Mouse (Mus musculus) forebrain, postnatal 0 days (tissue): ENCODE results near the gene Creb3l4. TPM values are rescaled to one million over a fixed set of nuclear protein-coding genes. Genes with fewer than 3 reads are reported as not detected.

Experiments
- ATAC-seq: fragments of 200-750 bp; cut with Nextera tagmentation; 2 replicates; pipeline ENCODE4 v1.8.0; 2017; ENCODE audit warnings: mild to moderate bottlenecking, moderate library complexity
- DNase-seq: peaks from one replicate; pipeline ENCODE4 v3.0.0-alpha.2; 2015
- H3K27ac ChIP-seq: fragments of 300-500 bp; sonication (generic); 2 replicates; pipeline ENCODE4 v1.5.1; 2014; ENCODE audit warnings: low read depth, mild to moderate bottlenecking, antibody characterized with exemption, low read length, moderate library complexity, mixed read lengths
- H3K27me3 ChIP-seq: fragments of 300-500 bp; sonication (generic); 2 replicates; pipeline ENCODE4 v1.6.1; 2014; ENCODE audit warnings: mild to moderate bottlenecking, low read length, mixed read lengths; ENCODE audit not compliant: insufficient read depth
- H3K36me3 ChIP-seq: fragments of 300-500 bp; sonication (generic); 2 replicates; pipeline ENCODE4 v1.6.1; 2014; ENCODE audit warnings: mild to moderate bottlenecking, moderate library complexity; ENCODE audit not compliant: insufficient read depth
- H3K4me1 ChIP-seq: fragments of 300-500 bp; sonication (generic); 2 replicates; pipeline ENCODE4 v1.6.1; 2014; ENCODE audit warnings: antibody characterized with exemption; ENCODE audit not compliant: insufficient read depth
- H3K4me2 ChIP-seq: fragments of 300-500 bp; sonication (generic); 2 replicates; pipeline ENCODE4 v1.6.1; 2014; ENCODE audit warnings: low read depth, mild to moderate bottlenecking, moderate library complexity
- H3K4me3 ChIP-seq: fragments of 300-500 bp; sonication (generic); 2 replicates; pipeline ENCODE4 v1.5.1; 2014; ENCODE audit warnings: low read depth, low read length, mixed read lengths
- H3K9ac ChIP-seq: fragments of 300-500 bp; sonication (generic); 2 replicates; pipeline ENCODE4 v1.6.1; 2014; ENCODE audit warnings: mild to moderate bottlenecking
- H3K9me3 ChIP-seq: fragments of 300-500 bp; sonication (generic); 2 replicates; pipeline ENCODE4 v1.6.1; 2016; ENCODE audit warnings: low read length
- CTCF ChIP-seq: sonication (generic); IDR thresholded peaks from 2 replicates; pipeline ENCODE4 v1.5.1; 2016; ENCODE audit warnings: antibody characterized with exemption, control low read depth, low read depth
- WGBS: fragments of 180-500 bp; shearing (Covaris S2); extraction: QIAGEN DNeasy Blood & Tissue Kit; methylation state at CpG from one replicate; pipeline ENCODE4 v1.1.7; 2014; 5-methylcytosine and 5-hydroxymethylcytosine counted together
- polyA plus RNA-seq: library from polyadenylated mRNA; unstranded; fragments of >200 nt; fragmentation: Nextera tagmentation; extraction: Ambion mirVana; gene quantifications from 2 replicates; pipeline ENCODE4 v1.2.1, GENCODE M21; 2015
- total RNA-seq: library from RNA; depleted of rRNA; stranded (reverse); fragments of >200 nt; gene quantifications from 2 replicates; pipeline ENCODE4 v1.2.3, GENCODE M21; 2014

The Creb3l4 gene
- total and polyA plus RNA-seq, 2 experiments from 2014 or later: 0.91 to 1.4 TPM

DNA sequence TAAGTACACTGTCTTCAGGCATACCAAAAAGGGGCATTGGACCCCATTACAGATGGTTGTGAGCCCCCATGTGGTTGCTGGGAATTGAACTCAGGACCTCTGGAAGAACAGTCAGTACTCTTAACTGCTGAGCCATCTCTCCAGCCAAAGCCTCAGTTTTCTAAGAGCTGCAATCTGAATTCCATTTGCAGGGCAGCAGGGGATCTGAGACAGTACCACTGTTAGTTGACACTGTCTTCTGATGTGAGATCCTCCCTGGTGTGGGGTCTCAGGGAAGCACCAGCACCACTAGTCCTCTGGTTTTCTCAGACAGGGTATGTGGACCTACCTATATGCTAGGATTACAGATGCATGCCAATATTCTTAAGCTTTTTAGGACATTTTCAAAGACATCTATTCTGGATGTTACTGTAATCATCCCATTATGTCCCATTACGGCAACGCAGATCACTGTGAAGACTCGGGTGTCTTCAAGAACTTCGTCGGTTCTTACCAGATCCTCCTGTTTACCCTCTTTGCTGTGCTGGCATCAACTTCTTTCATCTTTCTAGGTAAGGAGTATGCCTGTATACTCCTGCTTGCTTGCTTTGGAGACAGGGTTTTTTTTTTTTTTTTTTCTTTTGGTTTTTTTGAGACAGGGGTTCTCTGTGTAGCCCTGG is 33.3 kb downstream of the Creb3l4 start:
- no peak overlapping the region for H3K4me2 ChIP-seq
- WGBS: 89% methylated on average over 5 of the region's 5 CpGs
- H3K27me3 ChIP-seq: no peaks in the 10 kb centered on the region
- no peaks in the 10 kb centered on the region for H3K9me3 ChIP-seq
- ATAC-seq: no peak
- peaks cover 46% of the 10 kb centered on the region for H3K36me3 ChIP-seq
- no peak overlapping the region for H3K9ac ChIP-seq
- no peak for DNase-seq
- H3K4me1 ChIP-seq: peaks cover 14% of the 10 kb centered on the region
- H3K4me3 ChIP-seq: no peak overlapping the region
- no peak overlapping the region for H3K27ac ChIP-seq
- TF ChIP-seq CTCF: no peak

GRCm38 (mm10) chr3:90208662-90209061 is 34.6 kb downstream of the Creb3l4 start:
- Histone ChIP-seq H3K4me2 (no peak overlapping the region), H3K36me3 (peaks cover 46% of the 10 kb centered on the region), H3K27ac (no peak overlapping the region), H3K9me3 (no peaks in the 10 kb centered on the region), H3K9ac (no peak overlapping the region), H3K4me1 (peaks cover 14% of the 10 kb centered on the region), H3K27me3 (no peaks in the 10 kb centered on the region), H3K4me3 (no peak overlapping the region)
- TF ChIP-seq CTCF: no peak
- no peak for ATAC-seq
- 96% methylated on average over 2 of the region's 2 CpGs for WGBS
- DNase-seq: no peak

GRCm38 (mm10) chr3:90204582-90204981 is 38.7 kb downstream of the Creb3l4 start:
- H3K36me3 ChIP-seq: peaks cover 20% of the 10 kb centered on the region
- H3K27ac ChIP-seq: no peak overlapping the region
- H3K9ac ChIP-seq: no peak overlapping the region
- no peak overlapping the region for H3K4me3 ChIP-seq
- no peak overlapping the region for H3K4me2 ChIP-seq
- WGBS: 98% methylated on average over 2 of the region's 2 CpGs
- no peak for TF ChIP-seq CTCF
- no peaks in the 10 kb centered on the region for H3K4me1 ChIP-seq
- no peaks in the 10 kb centered on the region for H3K9me3 ChIP-seq
- ATAC-seq (no peak), DNase-seq (no peak)
- H3K27me3 ChIP-seq: no peaks in the 10 kb centered on the region

GRCm38 (mm10) chr3:90203619-90204018 is 39.7 kb downstream of the Creb3l4 start:
- no peaks in the 10 kb centered on the region for H3K4me1 ChIP-seq
- no peak overlapping the region for H3K27ac ChIP-seq
- H3K9ac ChIP-seq: no peak overlapping the region
- DNase-seq (no peak), ATAC-seq (no peak)
- no peaks in the 10 kb centered on the region for H3K27me3 ChIP-seq
- no peak for TF ChIP-seq CTCF
- no peak overlapping the region for H3K4me3 ChIP-seq
- H3K9me3 ChIP-seq: no peaks in the 10 kb centered on the region
- 68% methylated on average over 5 of the region's 5 CpGs for WGBS
- H3K36me3 ChIP-seq: peaks cover 10% of the 10 kb centered on the region
- no peak overlapping the region for H3K4me2 ChIP-seq

DNA sequence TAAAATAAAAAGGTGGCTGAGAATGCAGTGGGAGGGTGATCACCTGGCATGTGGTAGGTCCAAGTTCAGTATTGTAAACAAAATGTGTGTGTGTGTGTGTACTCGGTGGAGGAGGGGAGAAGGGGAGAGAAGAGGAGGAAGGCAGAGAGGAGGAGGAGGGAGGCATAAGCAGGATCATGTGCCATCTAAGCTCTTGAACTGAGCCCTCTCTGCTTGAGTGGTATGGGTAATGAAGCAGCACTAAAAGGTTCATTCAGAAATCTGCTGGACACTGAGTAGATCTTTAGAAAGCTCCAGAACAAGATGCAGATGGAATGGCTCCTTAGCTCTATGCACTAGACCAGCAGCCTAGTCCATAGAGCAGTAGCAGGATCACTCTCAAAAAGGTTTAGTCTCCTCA is 40.4 kb downstream of the Creb3l4 start:
- Histone ChIP-seq H3K9ac (no peak overlapping the region), H3K27ac (no peak overlapping the region), H3K4me3 (no peak overlapping the region), H3K4me2 (no peak overlapping the region), H3K9me3 (no peaks in the 10 kb centered on the region), H3K27me3 (no peaks in the 10 kb centered on the region), H3K4me1 (no peaks in the 10 kb centered on the region), H3K36me3 (peaks cover 3% of the 10 kb centered on the region; the same call in 1 of the 2 replicates)
- ATAC-seq (no peak), DNase-seq (no peak)
- WGBS: 40% methylated on average over 1 of the region's 1 CpGs
- TF ChIP-seq CTCF: no peak

- H3K4me2 ChIP-seq: no peak overlapping the region
- no peak overlapping the region for H3K4me3 ChIP-seq
- no peak overlapping the region for H3K27ac ChIP-seq
- ATAC-seq: no peak
- no peak for DNase-seq
- no peaks in the 10 kb centered on the region for H3K4me1 ChIP-seq
- no peak for TF ChIP-seq CTCF
- 83% methylated on average over 1 of the region's 1 CpGs for WGBS
- H3K9ac ChIP-seq: no peak overlapping the region
- H3K27me3 ChIP-seq: no peaks in the 10 kb centered on the region
- no peaks in the 10 kb centered on the region for H3K9me3 ChIP-seq
- no peaks in the 10 kb centered on the region for H3K36me3 ChIP-seq
These were observed 45.8 kb downstream of the Creb3l4 start for GRCm38 (mm10) chr3:90197548-90197947.

DNA sequence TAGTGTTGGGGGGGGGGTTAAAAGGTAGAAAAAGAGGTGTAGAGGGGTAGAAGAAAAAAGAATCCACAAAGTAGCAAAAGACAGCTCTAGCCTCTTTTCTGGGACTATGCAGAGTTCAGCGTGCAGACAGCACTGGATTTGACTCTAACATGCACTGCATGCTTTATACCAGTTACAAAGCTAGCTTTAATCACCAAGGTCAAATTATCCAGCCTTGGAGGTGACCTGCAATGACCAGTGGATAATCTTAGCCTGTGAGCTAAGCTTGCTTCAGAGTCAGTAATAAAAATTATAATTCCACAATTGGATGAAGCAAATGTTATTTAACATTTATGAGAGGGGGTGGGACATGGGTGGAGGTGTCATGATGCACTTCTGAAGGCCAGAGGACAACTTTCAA is 47.7 kb downstream of the Creb3l4 start:
- Histone ChIP-seq H3K4me1 (no peaks in the 10 kb centered on the region), H3K9ac (no peak overlapping the region), H3K27ac (no peak overlapping the region), H3K36me3 (no peaks in the 10 kb centered on the region), H3K9me3 (no peaks in the 10 kb centered on the region), H3K4me2 (no peak overlapping the region), H3K4me3 (no peak overlapping the region), H3K27me3 (no peaks in the 10 kb centered on the region)
- no peak for DNase-seq
- TF ChIP-seq CTCF: no peak
- 78% methylated on average over 1 of the region's 1 CpGs for WGBS
- ATAC-seq: no peak
